Mouse (Mus musculus) olfactory bulb, adult 2 months (tissue): ENCODE measurements at regions not wholly inside any gene's neighbourhood (a gene's known extent, or its start where the extent isn't known, plus 50 kb on each side); places are given as distances from the start of the nearest gene placed in this dataset.

ENCODE experiments used
- H3K27ac ChIP-seq: fragments of 200-500 bp; 2 replicates; pipeline ENCODE4 v1.5.1; 2012; ENCODE audit warnings: low read depth, low read length; ENCODE audit not compliant: insufficient read depth
- H3K4me1 ChIP-seq: fragments of 200-500 bp; 2 replicates; pipeline ENCODE4 v1.6.1; 2012; ENCODE audit warnings: low read length; ENCODE audit not compliant: control insufficient read depth, insufficient read depth
- H3K4me3 ChIP-seq: fragments of 200-500 bp; 2 replicates; pipeline ENCODE4 v1.5.1; 2012; ENCODE audit warnings: mild to moderate bottlenecking, low read depth, low read length, moderate library complexity; ENCODE audit not compliant: insufficient read depth
- CTCF ChIP-seq: fragments of 200-500 bp; IDR thresholded peaks from 2 replicates; pipeline ENCODE4 v1.5.1; 2012; ENCODE audit warnings: low read depth, mild to moderate bottlenecking, low read length, moderate library complexity; ENCODE audit not compliant: insufficient read depth
- POLR2A ChIP-seq: fragments of 200-500 bp; IDR thresholded peaks from 2 replicates; pipeline ENCODE4 v1.6.1; 2012; ENCODE audit warnings: mild to moderate bottlenecking, low read depth, low read length, moderate library complexity; ENCODE audit not compliant: insufficient read depth
- WGBS: fragments of 180-500 bp; shearing (Covaris S2); methylation state at CpG from one replicate; pipeline ENCODE4 v1.1.7; 2018; 5-methylcytosine and 5-hydroxymethylcytosine counted together

GRCm38 (mm10) chr8:8285876-8286275 is 375.2 kb downstream of the Efnb2 start:
- Histone ChIP-seq H3K4me1 (no peaks in the 10 kb centered on the region), H3K4me3 (no peak overlapping the region), H3K27ac (no peak overlapping the region)
- 87% methylated on average over 4 of the region's 4 CpGs for WGBS
- TF ChIP-seq CTCF = no peak
- no peak for TF ChIP-seq POLR2A

- no peak overlapping the region for H3K27ac ChIP-seq
- H3K4me1 ChIP-seq = no peaks in the 10 kb centered on the region
- WGBS = 80% methylated on average over 1 of the region's 1 CpGs
- TF ChIP-seq POLR2A = no peak
- TF ChIP-seq CTCF = no peak
- H3K4me3 ChIP-seq = no peak overlapping the region
These were observed 386.1 kb downstream of the Efnb2 start for GRCm38 (mm10) chr8:8274987-8275386.

- H3K4me1 ChIP-seq = no peaks in the 10 kb centered on the region
- H3K4me3 ChIP-seq = no peak overlapping the region
- TF ChIP-seq CTCF (no peak), POLR2A (no peak)
- 77% methylated on average over 3 of the region's 3 CpGs for WGBS
- no peak overlapping the region for H3K27ac ChIP-seq
These were observed 386.8 kb downstream of the Efnb2 start for GRCm38 (mm10) chr8:8274211-8274641.

GRCm38 (mm10) chr8:8258855-8259254 is 402.2 kb downstream of the Efnb2 start:
- 93% methylated on average over 7 of the region's 7 CpGs for WGBS
- TF ChIP-seq CTCF (no peak), POLR2A (no peak)
- Histone ChIP-seq H3K4me3 (no peak overlapping the region), H3K4me1 (no peaks in the 10 kb centered on the region), H3K27ac (no peak overlapping the region)

- no peak for TF ChIP-seq POLR2A
- no peak for TF ChIP-seq CTCF
- Histone ChIP-seq H3K4me3 (no peak overlapping the region), H3K4me1 (no peaks in the 10 kb centered on the region), H3K27ac (no peak overlapping the region)
- 33% methylated on average over 9 of the region's 9 CpGs for WGBS
These were observed 402.8 kb downstream of the Efnb2 start for GRCm38 (mm10) chr8:8258231-8258638.

GRCm38 (mm10) chr8:8256327-8256726 is 404.7 kb downstream of the Efnb2 start:
- WGBS = 60% methylated on average over 1 of the region's 1 CpGs
- Histone ChIP-seq H3K4me3 (no peak overlapping the region), H3K4me1 (no peaks in the 10 kb centered on the region), H3K27ac (no peak overlapping the region)
- no peak for TF ChIP-seq POLR2A

- H3K27ac ChIP-seq = no peak overlapping the region
- 96% methylated on average over 3 of the region's 3 CpGs for WGBS
- no peak for TF ChIP-seq CTCF
- TF ChIP-seq POLR2A = no peak
- no peak overlapping the region for H3K4me3 ChIP-seq
- H3K4me1 ChIP-seq = no peaks in the 10 kb centered on the region
These were observed 406.6 kb downstream of the Efnb2 start for GRCm38 (mm10) chr8:8254446-8254845.

GRCm38 (mm10) chr8:8244599-8244998 is 416.4 kb downstream of the Efnb2 start:
- H3K4me3 ChIP-seq = no peak overlapping the region
- WGBS = 97% methylated on average over 1 of the region's 1 CpGs
- TF ChIP-seq POLR2A (no peak), CTCF (no peak)
- no peaks in the 10 kb centered on the region for H3K4me1 ChIP-seq
- no peak overlapping the region for H3K27ac ChIP-seq

GRCm38 (mm10) chr8:8241755-8242501 is 419.1 kb downstream of the Efnb2 start:
- 80% methylated on average over 3 of the region's 3 CpGs for WGBS
- TF ChIP-seq POLR2A (no peak), CTCF (no peak)
- H3K4me3 ChIP-seq = no peak overlapping the region
- no peaks in the 10 kb centered on the region for H3K4me1 ChIP-seq
- no peak overlapping the region for H3K27ac ChIP-seq

- Histone ChIP-seq H3K4me3 (no peak overlapping the region), H3K4me1 (no peaks in the 10 kb centered on the region), H3K27ac (no peak overlapping the region)
- TF ChIP-seq CTCF = no peak
- no peak for TF ChIP-seq POLR2A
- 81% methylated on average over 9 of the region's 9 CpGs for WGBS
These were observed 419.9 kb downstream of the Efnb2 start for GRCm38 (mm10) chr8:8241051-8241688.
